Mouse (Mus musculus) spleen, postnatal 14 days (tissue): ENCODE results near the gene Cntnap2.

Experiments
- DNase-seq, 2 experiments: peaks; one replicate each; pipeline ENCODE4 v3.0.0; 2021 to 2022; ENCODE audit warnings: low spot score in 2 of 2

Cntnap2 gene

DNA sequence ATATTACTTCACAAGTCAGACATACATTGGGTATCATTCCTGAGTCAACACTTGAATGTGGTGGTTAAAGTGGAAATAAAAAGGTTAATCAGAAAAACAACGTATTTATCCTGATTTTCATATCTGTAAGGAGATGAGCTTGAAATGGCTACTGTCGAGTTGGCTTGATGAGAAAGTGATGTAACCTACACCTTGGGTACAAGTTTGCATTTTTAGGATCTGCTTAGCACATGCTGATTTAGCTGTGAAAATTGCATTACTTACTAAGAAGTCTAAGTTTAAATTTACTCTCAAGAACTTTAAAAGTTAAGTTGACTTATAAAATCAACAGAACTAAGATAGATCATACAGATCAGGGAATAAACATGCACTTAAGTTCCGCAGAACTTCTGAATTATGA, 879.1 kb downstream of the Cntnap2 start:
- DNase-seq = no peak

DNA sequence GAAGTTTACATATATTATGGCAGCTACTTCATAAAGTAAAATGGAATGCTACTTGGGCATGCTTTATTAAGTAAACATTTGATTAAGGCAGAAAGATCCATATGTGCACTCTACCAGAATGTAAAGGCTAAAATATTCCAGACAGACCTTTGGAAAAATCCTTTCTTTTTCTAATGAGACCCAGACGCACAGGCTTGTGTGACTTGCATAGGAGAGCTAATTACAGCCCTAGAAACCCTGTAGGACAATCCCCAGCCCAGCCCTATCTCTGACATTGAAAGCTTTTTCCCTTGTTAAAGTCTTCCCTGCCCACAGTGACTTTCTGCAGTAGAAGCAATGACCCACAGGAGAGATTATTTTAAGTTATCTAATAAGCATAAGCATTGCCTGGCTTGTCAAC, 879.6 kb downstream of the Cntnap2 start:
- no peak for DNase-seq

DNA sequence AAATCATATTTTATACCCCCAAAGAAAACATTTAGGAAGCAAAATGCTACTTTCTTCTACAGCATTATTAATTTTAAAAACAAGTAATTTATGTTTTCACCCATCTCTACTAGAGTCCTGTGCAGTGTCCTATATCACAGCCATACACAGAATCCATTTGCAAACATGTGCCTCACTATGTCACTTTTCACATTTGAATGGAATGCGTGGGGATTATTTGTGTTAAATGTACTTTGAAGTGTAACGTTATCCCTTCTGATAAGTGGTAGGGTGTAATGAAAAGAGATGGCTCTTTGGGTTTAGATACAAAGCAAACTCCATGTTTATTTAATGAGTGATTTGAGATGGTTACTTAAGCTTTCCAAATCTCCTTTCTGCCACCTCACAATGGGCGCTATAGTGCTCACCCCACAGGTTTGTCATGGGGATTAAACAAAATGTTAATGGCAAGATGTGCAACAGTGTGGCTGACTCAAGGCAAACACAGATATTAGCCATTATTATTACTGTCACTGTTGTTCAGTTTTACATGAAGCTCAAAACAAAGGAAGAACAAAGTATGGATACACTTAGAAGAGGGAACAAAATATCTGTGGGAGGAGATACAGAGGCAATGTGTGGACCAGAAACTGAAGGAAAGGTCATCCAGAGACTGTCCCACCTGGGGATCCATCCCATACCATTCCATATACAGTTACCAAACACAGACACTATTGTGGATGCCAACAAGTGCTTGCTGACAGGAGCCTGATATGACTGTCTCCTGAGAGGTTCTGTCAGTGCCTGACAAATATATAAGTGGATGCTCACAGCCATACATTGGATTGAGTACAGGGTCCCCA, 886.2 kb downstream of the Cntnap2 start:
- no peak for DNase-seq

DNA sequence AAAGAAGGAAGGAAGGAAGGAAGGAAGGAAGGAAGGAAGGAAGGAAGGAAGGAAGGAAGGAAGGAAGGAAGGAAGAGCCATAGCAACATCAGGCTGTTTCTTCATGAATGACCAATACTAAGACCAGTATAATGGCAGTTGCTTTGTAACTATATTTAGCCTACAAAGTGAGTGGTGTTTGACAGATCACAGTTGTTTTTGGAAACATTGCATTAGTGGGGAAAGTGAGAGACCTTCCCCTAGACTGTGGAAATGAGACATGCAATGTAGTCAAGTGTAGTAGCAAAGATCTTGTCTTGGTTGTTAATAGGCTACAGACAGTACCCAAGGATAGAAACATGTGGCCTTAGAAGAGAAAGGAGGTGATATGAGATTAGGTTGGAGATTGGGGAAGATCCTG, 895.6 kb downstream of the Cntnap2 start:
- no peak for DNase-seq

DNA sequence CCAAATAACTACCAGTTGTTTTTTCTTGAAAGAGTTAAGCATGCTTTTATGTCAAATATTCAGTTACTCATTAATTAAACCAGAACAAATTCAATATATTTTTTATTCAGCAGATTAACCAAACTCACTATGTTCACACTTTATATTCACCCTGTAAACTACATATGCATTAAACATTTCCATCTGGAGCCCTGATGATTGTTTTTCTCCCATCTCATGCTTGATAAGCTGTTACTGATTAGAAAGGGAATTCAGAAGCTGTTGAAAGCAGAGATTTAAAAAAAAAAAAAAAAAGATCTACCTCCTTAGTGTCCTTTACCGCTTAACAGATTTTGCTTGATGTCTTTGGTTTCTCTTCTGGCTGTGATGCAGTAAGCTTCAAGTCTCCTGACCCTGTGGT, 905.3 kb downstream of the Cntnap2 start:
- no peak for DNase-seq

DNA sequence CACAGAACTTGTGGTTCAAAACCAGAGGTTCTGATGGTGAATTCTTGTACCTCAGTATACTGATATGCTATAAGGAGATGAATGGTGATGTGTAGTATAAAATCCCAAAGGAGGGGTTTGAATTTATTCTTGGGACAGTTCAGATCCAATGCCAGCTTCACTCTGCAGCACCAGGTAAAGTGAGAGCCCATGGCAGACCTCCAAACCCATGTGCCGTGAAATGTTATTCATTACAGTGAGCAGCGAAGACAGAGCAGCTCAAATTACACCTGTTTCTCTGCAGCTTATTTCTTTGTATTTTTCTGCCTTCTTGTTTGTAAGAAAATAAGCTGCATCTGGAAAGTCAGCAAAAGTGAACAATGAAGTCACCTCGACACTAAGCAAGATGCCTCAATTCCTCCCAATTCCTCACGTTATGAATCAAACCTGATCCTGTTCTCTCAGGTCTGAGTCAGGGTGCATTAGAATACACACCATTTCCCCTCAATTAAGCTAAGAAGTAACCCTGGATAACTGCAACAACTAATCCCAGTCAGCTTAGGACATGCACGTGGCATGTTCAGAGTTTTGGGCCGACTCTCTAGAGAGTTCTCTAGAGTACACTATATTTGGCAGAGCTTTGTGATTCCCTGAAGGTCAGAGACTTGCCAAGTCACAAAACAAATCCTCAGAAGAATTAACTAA, 915.5 kb downstream of the Cntnap2 start:
- DNase-seq = no peak

DNA sequence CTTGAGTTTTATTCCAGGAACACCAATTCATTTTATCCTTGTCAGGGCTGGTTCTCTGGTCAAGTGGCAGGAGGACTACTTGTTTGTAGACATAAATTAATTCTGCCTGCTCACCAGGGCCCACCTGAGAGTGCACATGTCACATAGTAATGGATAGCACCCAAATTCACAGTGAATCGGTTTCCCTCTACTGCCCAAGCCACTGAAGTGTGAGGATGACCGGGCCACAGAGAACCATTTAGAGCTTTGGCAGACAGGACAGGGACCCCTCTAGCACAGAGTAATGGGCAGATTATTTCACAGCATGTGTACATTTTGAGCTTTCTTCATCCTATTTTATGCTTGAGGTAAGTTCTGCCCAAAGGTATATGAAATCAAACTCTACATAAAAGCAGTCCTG, 920.0 kb downstream of the Cntnap2 start:
- no peak for DNase-seq

DNA sequence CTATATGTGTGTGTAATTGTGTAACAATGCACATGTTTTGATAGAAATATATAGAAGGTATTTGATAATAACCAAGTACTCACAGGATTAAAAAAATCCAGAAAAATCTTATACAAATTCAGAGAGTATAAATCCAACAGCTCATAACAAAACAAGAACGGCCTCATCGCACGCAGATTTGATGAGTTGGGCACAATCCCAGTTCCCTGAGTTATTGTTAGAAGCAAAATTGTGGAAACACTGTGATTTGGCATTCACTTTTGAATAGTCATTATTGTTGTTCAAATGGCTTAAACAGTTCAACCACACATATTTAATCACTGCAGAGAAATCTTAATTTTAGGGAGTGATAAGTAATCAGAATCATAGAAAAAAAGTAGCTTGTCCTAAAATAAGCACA, 928.9 kb downstream of the Cntnap2 start:
- no peak for DNase-seq

DNA sequence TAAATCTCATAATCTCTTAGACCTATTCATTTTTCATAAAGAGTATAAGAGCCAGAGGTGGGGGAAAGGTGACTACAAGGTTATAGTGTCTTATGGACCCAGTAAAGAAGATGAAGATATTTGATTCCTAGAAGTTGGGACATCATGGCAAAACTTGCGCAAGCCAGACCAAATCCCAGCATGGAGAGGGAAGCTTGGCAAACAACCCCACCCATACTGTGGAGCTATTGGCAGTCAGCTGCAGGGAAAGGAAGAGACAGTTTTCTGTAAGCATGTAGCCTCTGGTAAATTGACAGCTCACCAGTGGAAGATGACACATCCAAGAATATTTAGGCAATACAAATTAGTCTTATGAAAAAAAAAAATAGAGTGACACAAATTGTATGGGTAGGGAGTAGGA, 931.9 kb downstream of the Cntnap2 start:
- DNase-seq = no peak

DNA sequence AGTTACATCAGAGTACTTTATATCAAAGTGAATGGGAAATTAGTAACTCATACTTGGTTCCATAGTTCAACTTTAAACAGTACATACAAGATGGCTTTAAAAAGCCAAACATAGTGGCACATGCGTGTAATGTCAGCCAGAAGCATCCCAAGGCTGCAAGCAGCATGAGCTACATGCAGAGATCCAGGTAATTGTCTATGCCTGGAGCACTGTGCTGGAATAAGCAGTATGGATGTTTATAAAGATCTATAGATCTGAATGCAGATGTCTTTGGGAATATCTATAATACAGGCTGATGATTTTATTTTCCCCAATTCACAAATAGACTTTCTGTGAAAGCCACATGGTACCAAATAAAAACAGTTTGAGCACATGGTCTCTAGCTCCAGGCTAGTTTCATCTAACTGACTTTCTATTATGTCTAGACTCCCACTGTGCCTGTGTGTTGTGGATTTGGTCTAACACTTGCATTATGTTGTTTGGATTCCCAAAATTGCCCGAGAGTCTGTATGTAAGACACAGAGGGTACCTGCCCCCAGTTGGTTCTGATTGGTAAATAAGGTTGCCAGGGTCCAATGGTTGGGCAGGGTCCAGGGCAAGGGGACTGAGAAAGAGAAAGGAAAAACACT, 963.5 kb downstream of the Cntnap2 start:
- DNase-seq = no peak

DNA sequence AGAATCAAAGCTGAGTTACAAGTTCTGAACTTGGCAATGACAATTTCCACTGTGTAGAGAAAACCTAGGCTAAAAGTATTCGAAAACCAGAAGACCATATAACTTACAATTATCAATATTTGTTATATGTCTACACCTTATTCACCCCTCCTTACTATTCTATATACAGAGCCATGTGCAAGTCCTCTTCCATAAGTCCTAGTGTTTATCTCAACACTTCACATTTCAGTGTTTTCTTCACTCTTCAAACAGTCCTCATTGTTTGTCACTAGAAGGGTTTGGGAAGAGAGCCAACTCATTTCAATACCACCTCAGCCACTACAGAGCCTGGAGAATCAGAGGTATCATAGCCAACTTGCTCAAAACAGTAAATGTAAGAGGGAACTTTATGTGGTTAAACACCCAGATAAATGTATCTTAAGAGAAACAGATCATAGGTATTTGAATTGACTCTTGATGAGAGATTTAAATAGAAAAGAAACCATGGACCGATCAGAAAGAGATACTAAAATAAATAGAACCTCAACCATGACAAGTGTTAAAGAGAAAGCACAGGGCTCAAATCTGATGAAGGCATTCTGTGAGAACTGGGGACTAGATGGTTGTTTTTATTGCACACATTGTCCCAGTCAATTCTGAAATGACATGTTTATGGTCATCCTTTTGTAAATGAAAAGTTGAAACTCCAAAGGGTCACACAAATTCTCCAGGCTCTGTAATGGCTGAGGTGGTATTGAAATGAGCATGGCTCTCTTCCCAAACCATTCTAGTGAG, 972.9 kb downstream of the Cntnap2 start:
- no peak for DNase-seq

DNA sequence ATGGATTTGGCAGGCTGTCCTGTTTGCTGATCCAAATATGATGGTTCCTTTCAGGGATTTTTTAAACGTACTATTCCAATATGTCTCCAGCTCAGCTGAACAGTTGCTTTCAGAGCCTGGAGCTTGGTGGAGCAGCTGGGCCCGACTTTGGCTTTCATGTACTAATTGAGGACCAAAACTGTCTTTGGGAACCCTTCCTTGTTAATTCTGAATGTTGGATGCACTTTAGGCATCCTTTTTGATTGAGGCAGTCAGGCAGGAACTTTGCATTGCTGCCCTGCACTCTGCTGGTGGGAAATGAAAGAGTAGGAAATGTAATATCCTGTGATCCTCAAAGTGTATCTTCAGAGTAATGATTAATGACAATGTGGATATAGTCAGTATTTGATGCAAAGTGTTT, 974.0 kb downstream of the Cntnap2 start:
- no peak for DNase-seq

DNA sequence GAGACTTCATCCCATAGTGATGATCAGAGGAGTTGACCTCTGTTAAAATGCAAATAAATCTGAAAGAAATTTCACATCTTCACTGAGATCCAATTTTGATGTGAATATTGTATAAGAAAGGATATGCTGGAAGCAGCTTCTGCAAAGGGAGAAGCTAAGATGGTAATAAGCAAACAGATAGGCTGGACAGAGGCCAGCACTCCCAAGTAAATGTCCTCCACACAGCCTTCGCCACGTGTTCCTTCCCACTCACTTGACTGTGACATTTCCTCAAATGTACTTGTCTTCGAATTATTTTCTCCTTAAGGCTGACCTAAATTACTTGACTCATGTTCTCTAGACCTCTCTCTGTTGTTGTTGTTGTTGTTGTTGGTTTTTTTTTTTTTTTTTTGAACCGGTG, 981.5 kb downstream of the Cntnap2 start:
- no peak for DNase-seq

DNA sequence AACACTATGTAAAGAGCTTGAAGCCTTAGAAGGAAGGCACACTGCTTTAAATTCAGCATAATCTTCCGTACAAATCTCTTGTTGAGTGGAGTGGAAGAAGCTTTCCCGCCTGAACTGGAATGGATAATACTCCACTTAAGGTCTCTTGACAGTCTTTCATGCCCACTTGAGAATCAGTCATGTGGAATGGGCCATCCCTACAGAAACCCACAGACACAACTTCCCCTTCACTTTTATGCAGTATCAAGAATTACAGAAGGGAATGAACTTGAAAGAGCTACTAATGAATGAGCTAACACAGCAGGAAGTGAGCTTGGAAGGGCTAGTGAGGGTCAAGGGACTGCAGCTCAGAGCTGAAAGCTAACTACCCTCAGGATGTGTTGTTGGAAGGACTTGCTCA, 1021.1 kb downstream of the Cntnap2 start:
- DNase-seq = no peak

DNA sequence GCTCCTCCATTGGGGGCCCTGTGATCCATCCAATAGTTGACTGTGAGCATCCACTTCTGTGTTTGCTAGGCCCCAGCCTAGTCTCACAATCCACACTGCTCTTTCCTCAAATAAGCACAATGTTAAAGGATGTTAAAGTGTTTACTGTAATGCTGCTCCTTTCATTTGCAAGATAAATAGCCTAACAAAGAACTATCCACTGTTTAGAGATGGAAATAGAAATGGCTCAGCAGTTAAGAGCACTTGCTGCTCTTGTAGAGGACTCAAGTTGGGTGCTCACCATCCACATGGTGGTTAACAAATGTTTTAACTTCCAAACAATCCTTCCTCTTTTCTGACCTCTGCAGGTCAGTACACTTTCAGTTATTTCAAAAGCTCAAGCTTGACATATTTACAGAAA, 1022.3 kb downstream of the Cntnap2 start:
- DNase-seq = no peak

DNA sequence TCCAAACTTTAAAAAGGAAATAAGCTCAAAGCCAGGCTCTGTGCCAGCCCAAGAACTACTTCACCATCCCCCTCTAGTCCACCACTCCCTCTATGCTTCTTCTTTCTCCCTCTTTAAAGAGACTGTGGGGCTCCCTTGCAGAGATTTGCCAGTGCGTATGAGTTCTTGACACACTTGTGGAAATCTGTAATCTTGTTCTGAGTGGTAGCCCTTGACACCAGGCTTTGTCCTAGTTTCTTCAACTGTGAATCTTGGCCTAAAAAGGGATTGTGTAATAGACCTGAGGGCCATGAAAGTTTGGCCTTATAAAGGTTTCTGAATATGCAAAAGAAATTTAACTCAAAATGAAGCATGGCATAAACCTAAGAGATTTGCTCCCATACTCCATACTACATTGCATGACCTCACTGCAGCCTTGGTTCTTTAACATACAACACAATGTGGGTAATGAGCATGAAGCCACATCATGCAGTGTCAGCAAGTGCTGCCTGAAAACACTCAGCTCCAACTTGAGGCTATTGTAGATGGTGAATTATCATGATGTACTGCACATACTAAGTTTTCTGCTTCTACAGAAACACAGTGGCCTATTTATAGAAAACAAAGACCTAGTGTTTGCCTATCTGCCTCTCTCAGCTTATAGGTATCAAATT, 1084.2 kb downstream of the Cntnap2 start:
- DNase-seq = no peak

DNA sequence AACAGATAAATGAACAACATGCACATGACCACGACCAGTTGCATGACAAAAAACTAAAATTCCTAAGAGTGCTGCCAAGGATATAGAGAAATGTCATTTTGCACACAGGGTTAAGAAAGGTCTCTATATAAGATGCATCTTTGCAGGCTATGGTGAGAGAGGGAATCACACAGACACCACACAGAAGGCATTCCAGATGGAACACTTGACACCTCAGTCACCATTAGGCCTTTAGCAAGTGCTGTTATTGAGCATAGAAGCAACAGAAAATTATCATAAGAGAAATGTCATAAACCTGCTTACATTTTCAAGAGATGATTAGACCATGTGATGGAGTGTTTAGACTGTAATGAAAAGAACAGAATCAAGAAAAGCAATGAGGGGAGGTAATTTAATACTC, 1107.7 kb downstream of the Cntnap2 start:
- no peak for DNase-seq

DNA sequence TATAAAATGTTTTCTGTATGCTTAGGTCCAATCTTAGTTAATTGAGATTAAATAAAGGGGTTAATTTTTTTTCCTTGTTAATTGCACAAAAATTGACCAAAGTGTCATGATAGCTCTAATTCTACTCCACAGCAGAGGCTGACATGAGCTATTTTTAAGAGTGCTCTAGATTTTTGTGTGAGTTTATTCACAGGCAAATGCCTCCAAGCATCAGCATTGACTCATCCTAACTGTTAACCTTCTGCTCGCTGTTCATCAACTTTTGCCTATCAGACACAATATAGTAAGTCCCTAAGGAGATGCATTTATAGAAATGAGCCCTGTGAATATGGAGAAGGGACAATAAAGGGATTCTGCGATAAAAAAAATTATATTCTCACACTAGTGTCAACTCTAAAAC, 1138.1 kb downstream of the Cntnap2 start:
- DNase-seq = no peak

DNA sequence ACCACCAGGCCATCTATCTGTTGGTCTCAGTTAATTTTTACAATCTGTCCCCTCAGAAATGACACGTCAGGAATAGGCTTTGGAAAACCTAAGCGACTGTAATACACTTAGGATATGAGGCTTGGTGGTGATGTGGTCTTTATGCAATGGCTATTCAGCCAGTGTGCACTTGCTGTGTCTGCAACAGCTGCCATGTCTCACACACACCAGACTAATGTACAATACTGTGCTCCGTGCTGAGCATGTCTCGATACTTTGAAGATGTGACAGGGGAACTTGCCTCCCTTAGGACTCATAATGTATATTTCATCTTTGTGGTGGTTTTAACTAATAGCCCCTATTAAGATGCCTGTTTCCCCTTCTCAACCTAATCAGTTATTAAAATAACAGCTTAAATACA, 1142.7 kb downstream of the Cntnap2 start:
- no peak for DNase-seq

DNA sequence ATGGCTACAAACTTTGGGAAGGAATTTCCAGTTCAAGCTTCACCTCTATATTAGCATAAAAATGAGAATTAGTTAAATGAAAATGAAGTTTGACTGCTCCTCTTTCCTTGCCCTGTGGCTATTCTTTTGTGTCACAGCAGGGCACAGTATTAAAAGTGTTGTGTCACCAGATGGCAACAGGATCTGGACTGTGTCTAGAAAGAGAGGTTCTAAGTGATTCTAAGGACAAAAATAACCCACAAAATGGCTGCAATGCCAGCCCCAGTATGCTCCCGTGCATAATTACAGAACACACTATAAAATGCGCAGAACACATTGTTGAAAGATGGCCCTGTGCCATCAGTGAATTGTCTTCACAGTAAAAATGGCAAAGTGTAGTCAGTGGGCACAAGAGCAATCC, 1146.4 kb downstream of the Cntnap2 start:
- no peak for DNase-seq

DNA sequence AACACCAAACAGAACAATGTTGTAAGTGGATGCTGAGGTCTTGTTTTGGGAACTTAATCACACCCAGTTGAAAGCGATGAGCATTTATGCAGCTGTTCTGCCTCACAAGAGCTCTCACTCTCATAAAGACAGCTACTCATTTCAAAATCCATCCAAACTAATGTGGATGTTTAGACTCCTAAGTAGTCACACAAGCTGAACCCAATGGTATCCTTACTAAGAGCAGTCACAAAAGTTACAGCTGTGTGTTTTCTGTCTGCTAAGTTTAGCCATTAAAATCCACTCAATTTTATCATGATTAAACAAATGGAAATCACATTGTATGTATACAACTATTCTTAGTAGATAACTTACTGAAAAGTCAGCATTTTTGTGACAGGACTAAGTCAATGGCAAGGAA, 1173.7 kb downstream of the Cntnap2 start:
- no peak for DNase-seq

DNA sequence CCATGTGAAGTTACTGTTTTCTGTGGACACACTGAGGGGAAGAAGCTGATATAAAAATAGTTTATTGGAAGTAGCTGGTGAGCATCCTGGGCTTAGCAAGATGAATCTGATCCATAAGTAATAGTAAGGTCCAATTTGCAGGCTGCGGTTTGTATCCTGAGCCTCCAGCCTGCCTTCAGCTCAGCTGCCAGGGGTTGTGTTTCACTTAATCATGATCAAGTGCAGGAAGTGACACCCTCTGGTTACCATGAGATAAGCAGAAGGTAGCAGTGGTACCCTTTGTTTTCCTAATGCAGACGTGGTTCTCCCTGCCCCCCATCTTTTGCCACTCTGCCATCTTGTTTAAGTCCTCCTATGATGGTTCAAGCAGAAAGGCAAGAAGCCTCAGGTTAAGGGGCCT, 1181.2 kb downstream of the Cntnap2 start:
- no peak for DNase-seq
